Mouse (Mus musculus) right cerebral cortex, adult 2 months (tissue): ENCODE data around the gene 5330417H12Rik.

Source experiments
- DNase-seq, 2 experiments: peaks; one replicate each; pipeline ENCODE4 v3.0.0; 2021 to 2022; ENCODE audit warnings: low spot score in 2 of 2

5330417H12Rik gene

DNA sequence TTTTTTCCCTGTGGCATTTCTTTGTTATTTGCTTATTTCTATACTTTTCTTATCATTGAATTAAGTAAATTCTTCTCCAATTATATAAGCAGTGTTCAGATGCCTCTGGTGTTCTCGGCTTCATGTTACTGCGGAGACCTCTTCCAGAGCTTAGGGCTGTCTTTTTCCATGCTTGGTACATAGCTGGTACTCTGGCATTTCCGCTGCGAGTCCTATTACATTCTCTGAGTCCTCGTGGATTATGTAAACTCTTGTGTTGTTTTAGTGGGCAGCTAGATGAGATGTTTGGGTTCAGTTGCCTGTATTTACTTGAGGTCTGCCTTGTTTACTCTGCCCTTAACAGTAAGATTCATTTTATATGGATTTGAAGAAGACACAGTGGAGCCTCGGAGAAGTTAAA is 820 bp upstream of the 5330417H12Rik start:
- no peak for DNase-seq

DNA sequence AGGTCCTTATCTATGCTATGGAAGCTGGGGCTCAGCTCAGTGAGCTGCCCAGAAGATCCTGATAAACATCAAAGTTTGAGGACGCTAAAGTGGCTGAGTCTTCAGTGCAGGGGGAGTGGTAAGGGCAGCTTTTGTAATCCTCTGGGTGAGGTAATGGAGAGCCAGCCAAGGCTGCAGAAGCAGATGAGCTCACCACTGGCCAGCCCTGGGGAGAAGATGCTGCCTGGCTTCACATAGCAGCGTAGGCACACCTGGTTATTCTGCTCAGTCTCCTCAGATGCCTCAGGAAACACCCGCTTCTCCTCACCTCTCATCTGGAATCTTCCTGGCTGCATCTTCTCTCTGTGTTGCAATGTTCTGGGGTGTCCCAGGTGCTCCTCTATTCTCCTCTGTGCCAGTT is 529 bp downstream of the 5330417H12Rik start:
- DNase-seq = no peak

DNA sequence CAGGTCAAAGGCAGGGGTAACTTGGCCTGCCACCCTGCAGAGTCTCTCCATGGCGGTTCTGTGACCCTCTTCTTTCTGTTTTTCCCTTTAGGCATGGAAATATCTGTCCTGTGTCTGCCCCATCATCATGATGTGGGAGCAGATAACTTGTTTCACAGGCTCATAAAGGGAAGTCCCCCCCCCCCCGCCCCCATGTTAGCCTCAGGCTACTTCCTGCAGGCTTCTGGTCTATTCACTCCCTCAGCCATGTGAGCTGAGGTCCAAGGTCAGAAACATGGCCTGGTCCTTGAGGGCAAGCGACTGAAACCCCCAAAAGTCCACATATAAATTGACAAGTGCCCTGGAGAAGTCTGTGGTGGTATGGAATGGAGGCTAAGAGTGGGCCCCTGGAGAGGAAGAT is 4.8 kb downstream of the 5330417H12Rik start:
- no peak for DNase-seq

DNA sequence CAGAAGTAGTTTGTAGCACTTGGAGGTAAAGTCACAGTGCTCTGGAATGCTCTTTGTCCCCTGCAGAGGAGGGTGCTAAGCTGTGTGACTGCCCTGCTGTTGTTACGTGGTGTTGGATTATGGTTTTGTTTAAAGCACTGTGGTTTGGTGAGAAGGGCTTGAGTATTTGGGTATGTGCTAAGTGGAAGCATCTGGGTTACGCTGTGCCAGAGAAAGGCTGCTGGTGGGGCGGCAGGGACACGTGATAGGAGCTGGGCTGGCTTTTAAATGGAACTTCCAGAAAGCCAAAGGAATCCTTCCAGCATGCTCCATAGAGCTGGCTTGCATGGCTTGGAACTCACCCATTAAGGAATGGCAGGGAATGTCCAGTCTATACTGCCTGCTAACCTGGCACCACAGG is 5.7 kb downstream of the 5330417H12Rik start:
- DNase-seq = no peak

DNA sequence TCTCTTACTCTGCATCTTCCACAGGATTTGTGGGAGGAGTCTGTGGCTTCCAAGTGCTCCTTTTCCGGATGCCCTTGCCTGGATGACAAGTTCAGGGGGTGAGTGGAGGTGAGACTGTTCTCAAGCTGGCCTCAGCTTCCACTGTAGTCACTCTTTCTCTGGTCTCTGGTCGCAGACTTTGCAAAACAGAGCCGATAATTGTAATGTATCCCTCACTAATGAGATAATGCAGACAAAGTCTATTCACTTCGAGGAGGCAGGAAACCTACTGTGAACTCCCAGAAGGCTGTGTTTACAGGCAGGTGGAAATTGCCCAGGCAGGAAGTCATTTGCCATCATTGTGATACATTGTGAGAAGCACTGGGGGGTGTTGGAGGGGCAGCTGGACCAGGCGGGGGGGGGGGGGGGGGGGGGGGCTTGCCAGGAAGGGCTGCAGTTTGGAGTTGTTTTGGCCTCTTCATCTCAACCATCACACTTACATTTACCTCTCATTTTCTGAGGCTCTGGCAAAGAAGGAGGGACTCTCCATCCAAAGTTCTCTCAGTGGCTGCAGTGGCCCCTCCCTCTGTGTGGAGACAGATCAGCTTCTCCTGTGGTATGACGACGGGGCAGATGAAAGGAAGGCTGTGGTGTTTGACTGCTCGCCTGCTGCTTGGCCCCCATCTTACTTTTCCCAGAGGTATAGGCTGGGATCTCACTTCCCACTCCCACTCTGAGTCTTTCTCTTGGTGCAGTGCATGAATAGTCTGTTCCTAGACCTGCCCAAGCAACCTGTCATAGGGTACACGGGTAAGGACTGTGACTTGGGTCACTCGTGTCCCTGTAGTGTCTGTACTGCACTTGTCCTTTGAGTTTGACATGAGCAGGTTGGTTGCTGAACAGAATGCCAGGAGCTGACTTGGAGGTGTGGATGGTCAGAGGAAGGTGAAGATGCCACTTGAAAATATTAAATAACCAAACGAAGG is 6.7 kb downstream of the 5330417H12Rik start:
- no peak for DNase-seq

DNA sequence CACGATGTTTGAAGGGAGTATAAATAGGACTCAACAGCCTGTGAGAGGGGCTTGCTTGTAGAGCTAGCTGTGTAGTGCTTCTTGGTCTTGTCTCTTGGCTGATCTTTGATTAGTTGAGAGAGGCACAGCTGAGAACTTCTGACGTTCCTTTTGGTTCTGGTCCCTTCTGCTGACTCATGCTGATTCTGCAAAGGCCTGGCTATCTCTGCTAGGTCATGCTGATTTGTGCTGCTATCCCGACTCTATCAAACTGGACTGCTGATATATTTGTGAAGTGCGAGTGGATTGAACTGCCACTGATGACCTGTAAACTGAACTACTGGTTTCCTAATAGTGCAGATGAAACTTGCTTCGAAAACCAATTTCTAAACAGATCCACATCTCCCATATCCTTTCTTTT is 14.1 kb downstream of the 5330417H12Rik start:
- no peak for DNase-seq

DNA sequence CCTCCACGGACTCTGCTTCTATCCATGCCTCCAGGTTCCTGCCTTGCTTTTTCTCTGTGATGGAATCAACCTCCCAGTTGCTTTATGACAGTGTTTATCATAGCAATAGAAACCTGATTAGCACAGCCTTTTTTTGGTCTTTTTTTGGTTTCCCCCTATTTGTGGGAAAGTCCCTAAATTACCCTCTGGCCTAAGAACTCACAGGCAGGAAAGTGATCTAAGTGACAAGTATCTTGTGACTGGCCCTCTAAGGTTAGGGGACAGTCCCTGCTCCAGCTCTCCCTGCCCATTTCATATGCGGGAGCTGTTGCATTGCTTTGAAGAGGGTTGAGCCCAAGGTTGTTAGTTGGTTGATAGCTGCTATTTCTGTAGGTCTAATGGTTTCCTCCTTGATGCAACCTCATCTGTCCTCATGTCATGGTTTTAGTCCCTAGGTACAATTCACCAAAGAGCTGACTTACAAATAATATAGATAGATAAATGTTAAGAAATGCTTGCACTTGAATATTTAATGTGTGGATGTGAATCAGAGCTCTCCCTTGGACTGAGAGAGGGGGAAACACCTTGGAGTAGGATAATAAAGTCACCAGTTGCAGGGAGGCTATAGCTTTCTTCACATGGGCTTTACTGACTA is 15.2 kb downstream of the 5330417H12Rik start:
- no peak for DNase-seq

DNA sequence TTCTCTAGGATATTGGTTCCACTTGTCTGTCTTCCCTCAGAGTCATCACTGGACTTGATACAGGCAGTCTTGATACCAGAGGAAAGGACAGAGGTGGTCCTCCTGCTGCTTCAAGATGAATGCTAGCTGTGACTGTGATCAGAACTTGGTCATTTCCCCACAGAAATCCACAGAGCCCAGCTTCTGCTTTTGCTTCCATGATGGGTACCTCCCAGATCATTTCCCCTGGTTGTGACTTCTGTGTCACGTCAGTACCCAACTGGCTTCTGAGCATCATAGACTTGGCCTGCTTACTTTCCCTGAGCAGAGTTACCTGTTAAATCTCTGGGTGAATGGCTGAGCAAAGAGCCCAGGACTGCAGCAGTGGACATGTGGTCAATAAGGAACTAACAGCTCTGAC is 17.2 kb downstream of the 5330417H12Rik start:
- DNase-seq = no peak

DNA sequence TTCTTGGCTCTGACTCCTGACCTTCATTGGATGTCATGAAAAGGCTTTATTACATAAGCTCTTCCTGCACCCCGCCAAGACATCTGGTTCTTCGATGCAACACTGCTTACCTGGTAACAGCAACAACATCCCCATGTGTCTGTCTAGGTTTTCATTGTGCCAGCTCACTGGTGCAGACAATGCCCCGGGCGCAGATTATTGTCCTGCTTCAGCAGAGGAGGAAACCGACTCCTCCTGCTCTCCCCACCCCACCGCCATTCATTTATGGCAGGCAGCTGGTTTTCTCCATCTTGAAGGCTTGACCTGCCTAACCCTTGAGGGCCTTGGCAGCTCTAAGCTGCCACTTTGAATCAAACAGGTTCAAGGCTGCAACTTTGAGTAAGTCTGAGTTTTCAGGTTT is 22.0 kb downstream of the 5330417H12Rik start:
- DNase-seq = no peak

DNA sequence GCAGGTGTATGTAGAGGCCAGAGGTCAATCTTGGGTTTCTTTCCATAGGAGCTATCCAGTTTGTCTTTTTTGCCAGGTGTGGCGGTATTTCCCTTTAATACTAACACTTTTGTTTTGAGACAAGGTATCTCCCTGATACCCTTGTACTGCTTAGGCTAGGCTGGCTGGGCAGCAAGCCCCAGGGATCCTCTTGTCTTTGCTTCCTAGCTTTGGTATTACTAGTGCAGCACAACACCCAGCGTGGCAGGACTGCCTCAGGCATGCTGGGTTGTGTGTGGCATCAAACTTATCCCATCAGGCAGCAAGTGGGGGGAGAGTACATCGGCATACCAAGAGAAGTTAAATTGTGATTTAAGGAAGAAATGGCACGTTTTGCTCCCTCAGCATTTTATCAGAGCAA is 22.5 kb downstream of the 5330417H12Rik start:
- DNase-seq = no peak

DNA sequence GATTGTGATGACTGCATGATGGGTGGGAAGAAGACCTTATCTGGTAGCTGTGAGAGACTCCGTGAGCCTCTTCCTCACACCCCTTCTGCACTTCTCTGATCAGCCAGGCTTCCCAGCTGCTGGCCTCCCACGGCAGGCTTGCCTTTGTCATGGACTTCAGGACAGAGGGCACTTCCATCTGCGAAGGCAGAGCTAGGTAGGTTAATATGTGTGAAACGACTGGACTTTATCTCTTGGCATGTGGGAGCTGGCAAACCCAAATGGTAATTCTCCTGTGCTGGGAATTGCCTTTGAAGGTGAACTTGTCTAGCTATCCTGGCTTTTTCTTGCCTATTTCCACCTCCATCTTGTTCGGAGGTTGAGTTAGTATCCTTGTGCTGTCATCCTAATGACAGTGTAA is 24.3 kb downstream of the 5330417H12Rik start:
- no peak for DNase-seq

DNA sequence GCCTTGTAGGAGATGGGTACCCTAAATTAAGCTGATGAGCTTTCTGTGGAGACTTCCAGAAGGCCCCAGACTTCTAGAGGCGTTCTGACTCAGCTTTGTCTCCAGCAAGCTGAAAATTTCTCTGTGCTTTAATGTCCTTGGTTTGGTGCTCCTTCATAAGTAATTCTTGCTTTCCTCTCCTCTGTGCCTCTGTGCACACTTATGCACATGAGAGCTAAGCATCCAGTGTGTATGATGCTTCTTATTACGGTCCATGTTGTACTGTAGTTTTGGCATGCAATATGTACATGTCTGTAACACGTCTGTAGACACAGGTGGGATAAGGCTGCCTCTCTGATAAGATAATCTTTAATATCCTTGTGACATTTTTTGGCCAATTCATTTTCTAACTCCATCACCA is 27.0 kb downstream of the 5330417H12Rik start:
- no peak for DNase-seq

DNA sequence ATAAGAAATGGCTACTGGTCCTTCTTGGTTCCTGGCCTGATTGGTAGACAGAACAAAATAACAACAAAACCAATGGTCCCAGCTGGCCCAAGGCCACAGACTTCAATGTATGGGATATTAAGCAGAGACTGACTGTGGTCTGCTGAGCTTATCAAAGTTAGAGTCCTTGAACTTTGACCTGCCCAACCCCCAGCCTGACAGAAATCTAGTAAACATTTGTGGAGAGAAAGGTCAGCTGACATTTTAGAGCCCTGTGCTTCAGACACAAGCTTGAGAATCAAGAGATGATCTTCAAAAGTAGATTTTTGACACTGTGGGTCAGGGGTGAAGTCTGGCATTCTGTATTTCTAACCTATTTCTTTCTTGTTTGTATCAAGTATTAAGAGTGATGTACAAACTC is 28.2 kb downstream of the 5330417H12Rik start:
- DNase-seq = no peak

DNA sequence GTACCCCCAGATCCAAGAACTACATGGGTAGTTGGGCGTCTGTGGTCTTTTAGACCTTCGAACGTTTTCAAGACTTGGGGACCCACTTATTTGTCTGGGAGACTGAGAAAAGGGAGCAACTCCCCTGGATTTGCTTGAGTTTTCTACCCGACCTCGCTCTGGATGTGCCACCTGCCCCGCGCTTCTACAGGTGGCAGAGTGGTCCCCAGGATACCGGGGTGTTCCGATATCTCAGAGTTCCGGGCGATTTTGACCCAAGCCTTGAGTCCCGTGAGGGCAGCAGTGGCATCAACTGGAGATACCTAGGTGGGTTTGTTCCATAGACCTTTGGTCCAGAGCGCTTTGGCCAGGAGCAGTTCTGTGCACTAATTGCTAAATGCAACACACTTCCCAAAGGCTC is 29.5 kb downstream of the 5330417H12Rik start:
- DNase-seq = no peak

DNA sequence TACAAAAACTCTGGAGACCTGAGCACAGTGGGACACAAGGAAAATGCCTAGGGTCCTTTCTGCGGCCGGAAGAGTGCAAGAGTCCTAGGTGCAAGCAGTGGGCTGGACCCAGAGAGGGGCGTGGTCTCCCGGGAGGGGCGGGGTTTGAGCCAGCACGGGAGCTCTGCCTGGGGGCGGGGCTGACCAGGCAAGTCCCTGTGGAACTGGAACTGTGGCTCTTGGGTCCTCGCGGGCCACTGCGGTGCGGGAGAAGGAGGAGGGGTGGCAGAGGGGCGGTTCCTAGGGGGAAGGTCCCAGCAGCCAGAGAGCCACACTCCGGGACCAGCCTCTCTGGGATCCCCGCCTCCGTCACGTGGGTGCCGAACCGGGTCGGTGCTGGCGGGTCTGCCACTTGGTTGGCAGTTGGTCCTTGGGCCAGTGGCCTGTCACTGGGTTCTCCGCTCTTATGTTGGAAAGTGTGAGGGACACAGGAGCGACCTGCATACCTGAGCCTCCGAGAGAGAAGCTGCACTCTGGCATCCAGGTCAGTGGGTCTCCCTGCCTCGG is 30.0 kb downstream of the 5330417H12Rik start, which contains the start of gene Ppfibp2:
TSS of gene Ppfibp2 (plus strand) at position 351 of the 546 bp plus-strand sequence.
- DNase-seq = peak; percentile 70 to 77

DNA sequence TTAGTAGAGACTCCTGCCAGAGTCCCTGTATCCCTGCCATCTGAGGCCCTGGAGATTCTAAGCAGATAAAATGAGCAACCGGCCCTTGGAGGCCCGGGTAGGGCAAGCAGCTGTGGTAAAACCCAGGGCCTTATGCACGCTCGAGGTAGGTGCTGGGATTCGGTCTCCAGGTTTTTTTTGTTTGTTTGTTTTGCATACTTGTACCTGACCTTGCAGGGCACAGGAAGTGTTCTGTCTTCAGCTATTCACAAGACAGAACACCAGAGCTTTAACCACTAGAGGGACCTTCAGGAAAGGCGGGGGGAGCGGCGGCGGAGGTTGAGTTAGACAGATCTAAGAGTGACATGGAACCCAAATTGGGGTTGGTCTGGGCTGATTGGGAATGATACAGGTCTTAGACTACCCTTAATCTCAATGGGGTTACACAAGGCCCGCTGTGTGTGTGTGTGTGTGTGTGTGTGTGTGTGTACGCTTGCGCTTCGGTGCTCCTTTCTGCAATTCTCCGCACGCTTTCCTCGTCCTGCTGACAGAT is 30.6 kb downstream of the 5330417H12Rik start:
- peak; percentile 30 to 49 for DNase-seq

DNA sequence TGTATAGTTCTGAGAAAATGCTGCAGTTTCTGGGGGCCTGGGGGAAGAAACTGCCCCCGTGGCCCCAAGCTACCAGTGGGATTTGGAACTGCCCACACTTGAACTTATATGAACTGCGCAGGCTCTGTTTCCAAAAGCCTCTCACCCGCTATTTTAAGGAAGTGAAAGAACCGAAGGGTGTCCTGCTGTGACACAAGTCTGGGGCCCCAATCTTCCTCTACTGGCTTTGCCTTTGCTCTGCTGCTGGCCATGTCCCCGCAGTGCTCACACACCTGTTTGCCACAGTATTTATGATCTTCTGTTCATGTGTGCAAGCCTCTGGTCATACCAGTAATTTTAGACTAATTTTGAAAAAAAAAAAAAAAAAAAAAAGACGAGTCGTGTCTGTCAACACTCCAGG is 31.1 kb downstream of the 5330417H12Rik start:
- no peak for DNase-seq

DNA sequence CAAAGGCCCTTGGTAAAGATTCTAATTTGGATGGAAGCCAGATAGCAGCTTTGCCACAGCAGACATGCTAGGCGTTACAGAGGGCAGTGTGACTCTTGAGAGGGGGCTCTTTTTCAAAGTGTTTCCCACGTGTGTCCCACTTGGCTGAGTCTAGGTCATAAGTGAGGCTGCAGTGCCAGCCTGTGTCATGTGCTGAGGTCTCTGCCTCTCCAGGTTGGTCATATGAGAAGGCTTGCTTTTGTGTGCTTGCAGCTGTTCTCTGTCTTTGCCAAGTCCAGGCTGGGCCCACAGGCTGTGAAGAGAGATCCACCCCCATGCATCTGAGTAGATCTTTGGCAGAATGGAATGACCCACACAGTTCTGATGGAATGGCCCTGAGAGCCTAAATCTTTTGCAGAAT is 32.3 kb downstream of the 5330417H12Rik start:
- peak in 1 of 2 experiments; percentile 13 for DNase-seq

DNA sequence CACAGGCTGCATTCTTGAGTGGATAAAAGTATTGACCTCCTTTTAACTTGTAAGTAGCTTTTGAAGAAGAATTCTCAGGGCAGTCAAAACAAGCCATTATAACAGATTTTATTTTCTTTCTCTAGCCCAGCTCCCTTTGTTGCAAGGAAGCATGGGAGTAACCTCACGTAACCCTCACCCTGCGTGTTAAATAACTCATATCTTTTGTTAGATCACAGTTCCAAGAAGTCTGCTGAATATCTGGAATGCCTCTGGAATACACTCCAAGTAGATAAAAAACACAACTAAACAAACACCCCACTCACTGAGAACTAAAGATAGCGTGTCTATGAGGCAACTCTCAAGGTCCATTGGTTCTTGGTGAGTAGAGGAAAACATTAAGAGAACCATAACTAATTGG is 50.7 kb downstream of the 5330417H12Rik start:
- DNase-seq = no peak
